ENCODE assay signal across 8 mouse cellular contexts in the genomic region with DNA sequence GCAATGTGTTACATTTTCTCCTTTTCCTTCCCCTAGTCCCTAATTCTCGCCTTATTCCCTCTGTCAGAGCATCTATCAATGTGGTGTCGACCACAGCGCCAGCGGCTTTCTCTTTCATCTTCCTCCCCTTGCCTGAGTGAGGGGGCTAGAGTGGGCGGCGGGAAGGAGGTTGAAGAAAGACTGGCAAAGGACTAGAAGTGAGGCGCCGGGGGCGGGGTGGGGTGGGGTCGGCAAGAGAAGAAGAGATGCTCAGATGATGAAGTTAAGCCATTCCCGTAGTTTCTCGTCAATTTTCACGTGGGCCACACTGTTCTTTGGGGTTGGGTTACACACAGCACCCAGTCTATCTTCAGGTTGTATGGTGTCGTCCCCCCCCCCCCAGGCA. TPM values are rescaled to one million over a fixed set of nuclear protein-coding genes. Genes with fewer than 3 reads are reported as not detected.
DNase-seq lines count a peak whose midpoint lies in the region; ATAC-seq and TF ChIP-seq lines count a peak whose summit lies in the region.

No protein-coding gene starts in this region.

- TF ChIP-seq EP300 in stomach, postnatal 0 days (optimal IDR thresholded peaks at IDR 0.05) = no peak

- 0 out of 2 replicates have a peak, but pooled peaks have one; percentile 14 for ATAC-seq in kidney, postnatal 0 days (replicated peaks; ENCODE audit: low FRiP score, low read depth)
- no peak for ATAC-seq in embryonic facial prominence, embryonic 14.5 days (ENCODE audit: low read depth)
- no peak for ATAC-seq in limb, embryonic 13.5 days (ENCODE audit: low FRiP score, low read depth)
- no peak for ATAC-seq in stomach, postnatal 0 days (ENCODE audit: low FRiP score, low TSS enrichment)

- no peaks in the 10 kb centered on the region for H3K9me3 ChIP-seq in kidney, postnatal 0 days (replicated peaks; ENCODE audit: low read length)
- no peaks in the 10 kb centered on the region for H3K9me3 ChIP-seq in embryonic facial prominence, embryonic 14.5 days (ENCODE audit: control insufficient read depth, low read length)
- no peaks in the 10 kb centered on the region for H3K9me3 ChIP-seq in limb, embryonic 13.5 days
- H3K9me3 ChIP-seq in stomach, postnatal 0 days (ENCODE audit: control insufficient read depth, low read length) = no peaks in the 10 kb centered on the region

- no peak overlapping the region for H3K27ac ChIP-seq in kidney, postnatal 0 days
- H3K27ac ChIP-seq in embryonic facial prominence, embryonic 14.5 days (replicated peaks; ENCODE audit: low read depth, low read length) = peak overlapping the region; percentile 72; the same call in 1 of the 2 replicates
- no peak overlapping the region for H3K27ac ChIP-seq in limb, embryonic 13.5 days
- no peak overlapping the region for H3K27ac ChIP-seq in stomach, postnatal 0 days (replicated peaks)

- H3K4me3 ChIP-seq in kidney, postnatal 0 days (replicated peaks; ENCODE audit: low read depth, low read length) = peak overlapping the region; percentile 48
- peak overlapping the region; percentile 71 for H3K4me3 ChIP-seq in embryonic facial prominence, embryonic 14.5 days (ENCODE audit: low read depth, low read length)
- peak overlapping the region; percentile 70 for H3K4me3 ChIP-seq in limb, embryonic 13.5 days
- peak overlapping the region; percentile 44 for H3K4me3 ChIP-seq in stomach, postnatal 0 days (ENCODE audit: low read depth, low read length)

- peak overlapping the region; percentile 92 for H3K4me2 ChIP-seq in kidney, postnatal 0 days (ENCODE audit: low read length)
- H3K4me2 ChIP-seq in embryonic facial prominence, embryonic 14.5 days (ENCODE audit: low read depth, low read length) = peak overlapping the region; percentile 86
- peak overlapping the region; percentile 95 for H3K4me2 ChIP-seq in limb, embryonic 13.5 days (replicated peaks)
- peak overlapping the region; percentile 75; the same call in 1 of the 2 replicates for H3K4me2 ChIP-seq in stomach, postnatal 0 days (replicated peaks; ENCODE audit: low read depth)

- no peak for DNase-seq in kidney, postnatal 0 days (ENCODE audit: low spot score)
- no peak for DNase-seq in kidney, adult 9 months
- DNase-seq in embryonic facial prominence, embryonic 14.5 days (ENCODE audit: low spot score) = no peak
- DNase-seq in stomach, postnatal 0 days (ENCODE audit: low spot score) = no peak
- no peak for DNase-seq in cerebellum, adult 18-20 months
- no peak for DNase-seq in cerebellum, adult 9-11 months
- DNase-seq in cerebellum, postnatal 14 days = no peak

- H3K9ac ChIP-seq in kidney, postnatal 0 days (ENCODE audit: low read depth, low read length) = no peak overlapping the region
- H3K9ac ChIP-seq in embryonic facial prominence, embryonic 14.5 days (ENCODE audit: low read depth, low read length) = peak overlapping the region; percentile 85
- H3K9ac ChIP-seq in limb, embryonic 13.5 days = peak overlapping the region; percentile 14
- no peak overlapping the region for H3K9ac ChIP-seq in stomach, postnatal 0 days (ENCODE audit: low read length)

- no peak for TF ChIP-seq CTCF in kidney, postnatal 0 days (IDR thresholded peaks at IDR 0.05; ENCODE audit: low read depth)
- TF ChIP-seq CTCF in stomach, postnatal 0 days (IDR thresholded peaks at IDR 0.05; ENCODE audit: low read depth) = no peak

- WGBS in kidney, postnatal 0 days = under 1% methylated on average over 14 of the region's 14 CpGs
- WGBS in embryonic facial prominence, embryonic 14.5 days = 0% methylated on average over 13 of the region's 14 CpGs
- WGBS in limb, embryonic 13.5 days = under 1% methylated on average over 13 of the region's 14 CpGs
- WGBS in stomach, postnatal 0 days = 2% methylated on average over 13 of the region's 14 CpGs

- H3K27me3 ChIP-seq in kidney, postnatal 0 days (ENCODE audit: insufficient read depth, low read length) = peaks cover 49% of the 10 kb centered on the region
- H3K27me3 ChIP-seq in embryonic facial prominence, embryonic 14.5 days (replicated peaks; ENCODE audit: control insufficient read depth, insufficient read depth, low read length) = peaks cover 41% of the 10 kb centered on the region
- peaks cover 52% of the 10 kb centered on the region for H3K27me3 ChIP-seq in limb, embryonic 13.5 days
- H3K27me3 ChIP-seq in stomach, postnatal 0 days (ENCODE audit: control insufficient read depth, insufficient read depth, low read length) = peaks cover 27% of the 10 kb centered on the region

- no peaks in the 10 kb centered on the region for H3K36me3 ChIP-seq in kidney, postnatal 0 days (ENCODE audit: insufficient read depth, low read length)
- H3K36me3 ChIP-seq in embryonic facial prominence, embryonic 14.5 days (ENCODE audit: control insufficient read depth, insufficient read depth, low read length) = no peaks in the 10 kb centered on the region
- H3K36me3 ChIP-seq in limb, embryonic 13.5 days = no peaks in the 10 kb centered on the region
- no peaks in the 10 kb centered on the region for H3K36me3 ChIP-seq in stomach, postnatal 0 days (ENCODE audit: control insufficient read depth, insufficient read depth, low read length)

- H3K4me1 ChIP-seq in kidney, postnatal 0 days (replicated peaks; ENCODE audit: insufficient read depth, low read length) = peaks cover 33% of the 10 kb centered on the region
- peaks cover 26% of the 10 kb centered on the region for H3K4me1 ChIP-seq in embryonic facial prominence, embryonic 14.5 days (ENCODE audit: control insufficient read depth, insufficient read depth, low read length)
- H3K4me1 ChIP-seq in limb, embryonic 13.5 days = peaks cover 57% of the 10 kb centered on the region
- H3K4me1 ChIP-seq in stomach, postnatal 0 days (replicated peaks; ENCODE audit: control insufficient read depth, insufficient read depth) = peaks cover 12% of the 10 kb centered on the region

RNA-seq across cellular contexts. Expression of gene Lef1, which starts 0.6 kb away (rescaled TPM):
- 16.2 and 17.8 TPM in 2 replicates for polyA plus RNA-seq in kidney, postnatal 0 days (2015; fragmentation: Nextera tagmentation; extraction: Ambion mirVana)
- polyA plus RNA-seq in embryonic facial prominence, embryonic 14.5 days (2014; fragmentation: Nextera tagmentation; extraction: Ambion mirVana) = 25.9 and 32.2 TPM in 2 replicates
- polyA plus RNA-seq in limb, embryonic 13.5 days (2015; fragmentation: Nextera tagmentation; extraction: Ambion mirVana) = 47.9 and 52.0 TPM in 2 replicates
- polyA plus RNA-seq in stomach, postnatal 0 days (2015; fragmentation: Nextera tagmentation; extraction: Ambion mirVana) = 0.50 and 0.74 TPM in 2 replicates

Comparison
In these comparisons a context has a peak if more than half of its experiments do, and no peak if none do; other contexts are left out.
1. H3K9ac ChIP-seq: peak in embryonic facial prominence, embryonic 14.5 days (single experiment) and limb, embryonic 13.5 days (single experiment); none in kidney, postnatal 0 days (single experiment) and stomach, postnatal 0 days (single experiment).
2. Peak in every context shown above with its lines, with median percentiles within 50 percentile points of each other: H3K4me2 ChIP-seq and H3K4me3 ChIP-seq.